Mouse (Mus musculus): Measurements from ENCODE around the gene Zfp296.

DNA sequence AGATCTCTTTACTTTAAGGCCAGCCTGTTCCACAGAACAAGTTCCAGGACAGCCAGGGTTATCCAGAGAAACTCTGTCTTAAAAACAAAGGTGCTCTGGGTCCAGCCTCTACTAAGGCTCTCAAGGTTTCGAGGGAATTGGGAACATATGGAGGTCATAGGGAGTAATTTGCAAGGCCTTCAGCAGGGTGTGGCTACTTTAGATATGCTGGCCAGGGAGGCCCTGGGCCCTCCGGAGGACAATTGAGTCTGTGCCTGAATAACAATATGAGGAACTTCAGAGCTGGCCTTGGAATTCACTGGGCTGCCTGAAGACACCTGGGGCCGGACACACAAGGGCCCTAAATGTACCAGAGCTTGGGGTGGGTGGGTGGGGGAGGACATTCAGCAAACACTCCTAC is 1.5 kb upstream of the Zfp296 start:
- no peak for TF ChIP-seq CTCF (IDR thresholded peaks at IDR 0.05; ENCODE audit: control insufficient read depth, insufficient read depth, insufficient replicate concordance, low read depth, low read length)
- TF ChIP-seq POLR2A (IDR thresholded peaks at IDR 0.05; ENCODE audit: control insufficient read depth, low read depth, low read length), result no peak

Data from testis, adult 2 months (tissue).